Mouse (Mus musculus): ENCODE measurements around the gene Ulk4. TPM values are rescaled to one million over a fixed set of nuclear protein-coding genes. Genes with fewer than 3 reads are reported as not detected.

The Ulk4 gene
- polyA plus RNA-seq, 2 experiments, result 0.40 to 30.5 TPM

GRCm38 (mm10) chr9:121281891-121282290 lies 4.9 kb upstream of the Ulk4 start:
- Histone ChIP-seq H3K27ac (no peak overlapping the region), H3K4me3 (ENCODE audit: insufficient read depth in 1 of 2, low read depth in 2 of 2, low read length in 2 of 2) (no peak overlapping the region), H3K36me3 (replicated peaks; ENCODE audit: control insufficient read depth, insufficient read depth, low read depth) (no peaks in the 10 kb centered on the region), H3K9me3 (ENCODE audit: control insufficient read depth, low read length) (no peaks in the 10 kb centered on the region), H3K9ac (replicated peaks) (no peak overlapping the region), H3K4me2 (ENCODE audit: low read depth) (no peak overlapping the region), H3K27me3 (ENCODE audit: control insufficient read depth, insufficient read depth, low read length) (no peaks in the 10 kb centered on the region), H3K4me1 (replicated peaks; ENCODE audit: control insufficient read depth in 2 of 2, insufficient read depth in 2 of 2, low read length in 1 of 2) (peaks cover 6 to 16% of the 10 kb centered on the region in 2 experiments)
- WGBS (ENCODE audit: insufficient replicate concordance), result 64% methylated on average over 6 of the region's 6 CpGs
- ATAC-seq (ENCODE audit: insufficient read depth), result no peak
- no peak for TF ChIP-seq CTCF (IDR thresholded peaks at IDR 0.05; ENCODE audit: low read depth)
- TF ChIP-seq EP300 (IDR thresholded peaks at IDR 0.05; ENCODE audit: low read depth), result no peak
- DNase-seq (ENCODE audit: low read depth in 3 of 3, low spot score in 3 of 3), result no peak

- Histone ChIP-seq H3K9me3 (ENCODE audit: control insufficient read depth, low read length) (no peaks in the 10 kb centered on the region), H3K4me2 (ENCODE audit: low read depth) (no peak overlapping the region), H3K36me3 (replicated peaks; ENCODE audit: control insufficient read depth, insufficient read depth, low read depth) (no peaks in the 10 kb centered on the region), H3K27ac (no peak overlapping the region), H3K9ac (replicated peaks) (no peak overlapping the region), H3K4me1 (replicated peaks; ENCODE audit: control insufficient read depth in 2 of 2, insufficient read depth in 2 of 2, low read length in 1 of 2) (0 out of 4 replicates have a peak, but pooled peaks cover 0 to 8% of the 10 kb centered on the region in 2 experiments), H3K27me3 (ENCODE audit: control insufficient read depth, insufficient read depth, low read length) (no peaks in the 10 kb centered on the region), H3K4me3 (ENCODE audit: insufficient read depth in 1 of 2, low read depth in 2 of 2, low read length in 2 of 2) (no peak overlapping the region)
- WGBS (ENCODE audit: insufficient replicate concordance), result 85% methylated on average over 5 of the region's 5 CpGs
- no peak for ATAC-seq (ENCODE audit: insufficient read depth)
- DNase-seq (ENCODE audit: low read depth in 3 of 3, low spot score in 3 of 3), result no peak
- TF ChIP-seq CTCF (IDR thresholded peaks at IDR 0.05; ENCODE audit: low read depth) (no peak), EP300 (IDR thresholded peaks at IDR 0.05; ENCODE audit: low read depth) (no peak)
Measured at GRCm38 (mm10) chr9:121279216-121279615, 2.2 kb upstream of the Ulk4 start.

GRCm38 (mm10) chr9:121276745-121277117 lies 266 bp downstream of the Ulk4 start:
- no peak overlapping the region for H3K27ac ChIP-seq
- H3K9me3 ChIP-seq (ENCODE audit: control insufficient read depth, low read length), result no peaks in the 10 kb centered on the region
- H3K4me1 ChIP-seq (replicated peaks; ENCODE audit: control insufficient read depth in 2 of 2, insufficient read depth in 2 of 2, low read length in 1 of 2), result 0 out of 4 replicates have a peak, but pooled peaks cover 0 to 8% of the 10 kb centered on the region in 2 experiments
- TF ChIP-seq CTCF (IDR thresholded peaks at IDR 0.05; ENCODE audit: low read depth) (no peak), EP300 (IDR thresholded peaks at IDR 0.05; ENCODE audit: low read depth) (no peak)
- peak overlapping the region; percentile 77 to 87 for H3K4me3 ChIP-seq (ENCODE audit: insufficient read depth in 1 of 2, low read depth in 2 of 2, low read length in 2 of 2)
- WGBS (ENCODE audit: insufficient replicate concordance), result 22% methylated on average over 15 of the region's 15 CpGs
- no peak for ATAC-seq (ENCODE audit: insufficient read depth)
- no peak for DNase-seq (ENCODE audit: low read depth in 3 of 3, low spot score in 3 of 3)
- no peaks in the 10 kb centered on the region for H3K27me3 ChIP-seq (ENCODE audit: control insufficient read depth, insufficient read depth, low read length)
- H3K36me3 ChIP-seq (replicated peaks; ENCODE audit: control insufficient read depth, insufficient read depth, low read depth), result no peaks in the 10 kb centered on the region
- no peak overlapping the region; the same call in 1 of the 2 replicates for H3K9ac ChIP-seq (replicated peaks)
- H3K4me2 ChIP-seq (ENCODE audit: low read depth), result peak overlapping the region; percentile 92

- TF ChIP-seq CTCF (IDR thresholded peaks at IDR 0.05; ENCODE audit: low read depth), result no peak
- no peak for TF ChIP-seq EP300 (IDR thresholded peaks at IDR 0.05; ENCODE audit: low read depth)
- no peak for DNase-seq (ENCODE audit: low read depth in 3 of 3, low spot score in 3 of 3)
- Histone ChIP-seq H3K9ac (replicated peaks) (no peak overlapping the region), H3K36me3 (replicated peaks; ENCODE audit: control insufficient read depth, insufficient read depth, low read depth) (no peaks in the 10 kb centered on the region), H3K4me1 (replicated peaks; ENCODE audit: control insufficient read depth in 2 of 2, insufficient read depth in 2 of 2, low read length in 1 of 2) (0 out of 4 replicates have a peak, but pooled peaks cover 0 to under 1% of the 10 kb centered on the region in 2 experiments), H3K4me3 (ENCODE audit: insufficient read depth in 1 of 2, low read depth in 2 of 2, low read length in 2 of 2) (no peak overlapping the region), H3K27ac (no peak overlapping the region), H3K4me2 (ENCODE audit: low read depth) (no peak overlapping the region), H3K27me3 (ENCODE audit: control insufficient read depth, insufficient read depth, low read length) (no peaks in the 10 kb centered on the region), H3K9me3 (ENCODE audit: control insufficient read depth, low read length) (no peaks in the 10 kb centered on the region)
- no peak for ATAC-seq (ENCODE audit: insufficient read depth)
- WGBS (ENCODE audit: insufficient replicate concordance), result 51% methylated on average over 4 of the region's 4 CpGs
Measured at GRCm38 (mm10) chr9:121271561-121271960, 5.4 kb downstream of the Ulk4 start.

GRCm38 (mm10) chr9:121271149-121271548 lies 5.8 kb downstream of the Ulk4 start:
- Histone ChIP-seq H3K36me3 (replicated peaks; ENCODE audit: control insufficient read depth, insufficient read depth, low read depth) (no peaks in the 10 kb centered on the region), H3K27ac (no peak overlapping the region), H3K4me3 (ENCODE audit: insufficient read depth in 1 of 2, low read depth in 2 of 2, low read length in 2 of 2) (no peak overlapping the region), H3K27me3 (ENCODE audit: control insufficient read depth, insufficient read depth, low read length) (no peaks in the 10 kb centered on the region), H3K9me3 (ENCODE audit: control insufficient read depth, low read length) (no peaks in the 10 kb centered on the region), H3K4me2 (ENCODE audit: low read depth) (no peak overlapping the region), H3K9ac (replicated peaks) (no peak overlapping the region), H3K4me1 (replicated peaks; ENCODE audit: control insufficient read depth in 2 of 2, insufficient read depth in 2 of 2, low read length in 1 of 2) (no peaks in the 10 kb centered on the region)
- WGBS (ENCODE audit: insufficient replicate concordance), result 65% methylated on average over 1 of the region's 1 CpGs
- ATAC-seq (ENCODE audit: insufficient read depth) (no peak), DNase-seq (ENCODE audit: low read depth in 3 of 3, low spot score in 3 of 3) (no peak)
- TF ChIP-seq EP300 (IDR thresholded peaks at IDR 0.05; ENCODE audit: low read depth) (no peak), CTCF (IDR thresholded peaks at IDR 0.05; ENCODE audit: low read depth) (no peak)
